Mouse (Mus musculus): ENCODE data around the gene Plekhh1. TPM values are rescaled to one million over a fixed set of nuclear protein-coding genes. Genes with fewer than 3 reads are reported as not detected.

Gene Plekhh1
- polyA plus RNA-seq, 1 experiment from 2014 or later, result 5.8 TPM

- ATAC-seq (ENCODE audit: insufficient read depth, low FRiP score), result no peak
- no peaks in the 10 kb centered on the region for H3K4me1 ChIP-seq (ENCODE audit: control insufficient read depth, insufficient read depth, low read length)
- H3K27me3 ChIP-seq (ENCODE audit: control insufficient read depth, insufficient read depth, low read length), result no peaks in the 10 kb centered on the region
- 88% methylated on average over 6 of the region's 6 CpGs for WGBS
- no peak overlapping the region for H3K9ac ChIP-seq (ENCODE audit: low read length)
- H3K4me3 ChIP-seq (replicated peaks; ENCODE audit: low read length), result no peak overlapping the region
- H3K36me3 ChIP-seq (ENCODE audit: control insufficient read depth, insufficient read depth, low read length), result peaks cover 13% of the 10 kb centered on the region
- no peak overlapping the region for H3K27ac ChIP-seq (ENCODE audit: low read length)
- no peaks in the 10 kb centered on the region for H3K9me3 ChIP-seq (replicated peaks; ENCODE audit: control insufficient read depth, low read length)
- no peak overlapping the region for H3K4me2 ChIP-seq (ENCODE audit: low read depth, low read length)
Observed at GRCm38 (mm10) chr12:79072576-79072975, 43.6 kb downstream of the Plekhh1 start.

- ATAC-seq (ENCODE audit: insufficient read depth, low FRiP score), result no peak
- no peak overlapping the region for H3K4me3 ChIP-seq (replicated peaks; ENCODE audit: low read length)
- H3K9ac ChIP-seq (ENCODE audit: low read length), result no peak overlapping the region
- H3K4me2 ChIP-seq (ENCODE audit: low read depth, low read length), result no peak overlapping the region
- WGBS, result 82% methylated on average over 6 of the region's 6 CpGs
- no peak overlapping the region for H3K27ac ChIP-seq (ENCODE audit: low read length)
- no peaks in the 10 kb centered on the region for H3K4me1 ChIP-seq (ENCODE audit: control insufficient read depth, insufficient read depth, low read length)
- H3K27me3 ChIP-seq (ENCODE audit: control insufficient read depth, insufficient read depth, low read length), result no peaks in the 10 kb centered on the region
- H3K36me3 ChIP-seq (ENCODE audit: control insufficient read depth, insufficient read depth, low read length), result peaks cover 13% of the 10 kb centered on the region
- no peaks in the 10 kb centered on the region for H3K9me3 ChIP-seq (replicated peaks; ENCODE audit: control insufficient read depth, low read length)
Observed at GRCm38 (mm10) chr12:79073362-79073761, 44.4 kb downstream of the Plekhh1 start.

GRCm38 (mm10) chr12:79089182-79089812, 60.3 kb downstream of the Plekhh1 start, which contains the start of gene Pigh:
Gene Pigh (minus strand): TSS chr12:79089651.
- Histone ChIP-seq H3K27me3 (ENCODE audit: control insufficient read depth, insufficient read depth, low read length) (no peaks in the 10 kb centered on the region), H3K4me2 (ENCODE audit: low read depth, low read length) (peak within 1 kb of the TSS; percentile 84), H3K4me3 (replicated peaks; ENCODE audit: low read length) (peak within 1 kb of the TSS; percentile 95), H3K9ac (ENCODE audit: low read length) (peak within 1 kb of the TSS; percentile 98), H3K9me3 (replicated peaks; ENCODE audit: control insufficient read depth, low read length) (no peaks in the 10 kb centered on the region), H3K36me3 (ENCODE audit: control insufficient read depth, insufficient read depth, low read length) (no peaks in the 10 kb centered on the region), H3K4me1 (ENCODE audit: control insufficient read depth, insufficient read depth, low read length) (peaks cover 4% of the 10 kb centered on the region; the same call in 1 of the 2 replicates), H3K27ac (ENCODE audit: low read length) (peak within 1 kb of the TSS; percentile 69)
- peak; percentile 95 for ATAC-seq (ENCODE audit: insufficient read depth, low FRiP score)
- WGBS, result under 1% methylated on average over 53 of the region's 53 CpGs

GRCm38 (mm10) chr12:79092569-79092968, 63.6 kb downstream of the Plekhh1 start:
- peaks cover 4% of the 10 kb centered on the region; the same call in 1 of the 2 replicates for H3K4me1 ChIP-seq (ENCODE audit: control insufficient read depth, insufficient read depth, low read length)
- 28% methylated on average over 4 of the region's 4 CpGs for WGBS
- H3K4me2 ChIP-seq (ENCODE audit: low read depth, low read length), result no peak overlapping the region
- no peaks in the 10 kb centered on the region for H3K9me3 ChIP-seq (replicated peaks; ENCODE audit: control insufficient read depth, low read length)
- no peak overlapping the region for H3K9ac ChIP-seq (ENCODE audit: low read length)
- no peaks in the 10 kb centered on the region for H3K27me3 ChIP-seq (ENCODE audit: control insufficient read depth, insufficient read depth, low read length)
- H3K4me3 ChIP-seq (replicated peaks; ENCODE audit: low read length), result no peak overlapping the region
- H3K27ac ChIP-seq (ENCODE audit: low read length), result peak overlapping the region; percentile 37
- no peak for ATAC-seq (ENCODE audit: insufficient read depth, low FRiP score)
- H3K36me3 ChIP-seq (ENCODE audit: control insufficient read depth, insufficient read depth, low read length), result no peaks in the 10 kb centered on the region

GRCm38 (mm10) chr12:79097106-79097752, 68.3 kb downstream of the Plekhh1 start:
- no peaks in the 10 kb centered on the region for H3K36me3 ChIP-seq (ENCODE audit: control insufficient read depth, insufficient read depth, low read length)
- H3K4me1 ChIP-seq (ENCODE audit: control insufficient read depth, insufficient read depth, low read length), result no peaks in the 10 kb centered on the region
- no peaks in the 10 kb centered on the region for H3K27me3 ChIP-seq (ENCODE audit: control insufficient read depth, insufficient read depth, low read length)
- H3K4me2 ChIP-seq (ENCODE audit: low read depth, low read length), result no peak overlapping the region
- WGBS, result 35% methylated on average over 3 of the region's 3 CpGs
- no peak for ATAC-seq (ENCODE audit: insufficient read depth, low FRiP score)
- no peak overlapping the region for H3K27ac ChIP-seq (ENCODE audit: low read length)
- no peak overlapping the region for H3K4me3 ChIP-seq (replicated peaks; ENCODE audit: low read length)
- H3K9ac ChIP-seq (ENCODE audit: low read length), result no peak overlapping the region
- H3K9me3 ChIP-seq (replicated peaks; ENCODE audit: control insufficient read depth, low read length), result no peaks in the 10 kb centered on the region

- ATAC-seq (ENCODE audit: insufficient read depth, low FRiP score), result peak; percentile 68; the same call in 1 of the 2 replicates
- Histone ChIP-seq H3K27ac (ENCODE audit: low read length) (no peak overlapping the region), H3K9me3 (replicated peaks; ENCODE audit: control insufficient read depth, low read length) (no peaks in the 10 kb centered on the region), H3K4me2 (ENCODE audit: low read depth, low read length) (no peak overlapping the region), H3K27me3 (ENCODE audit: control insufficient read depth, insufficient read depth, low read length) (no peaks in the 10 kb centered on the region), H3K36me3 (ENCODE audit: control insufficient read depth, insufficient read depth, low read length) (no peaks in the 10 kb centered on the region), H3K9ac (ENCODE audit: low read length) (no peak overlapping the region), H3K4me3 (replicated peaks; ENCODE audit: low read length) (no peak overlapping the region), H3K4me1 (ENCODE audit: control insufficient read depth, insufficient read depth, low read length) (no peaks in the 10 kb centered on the region)
- 68% methylated on average over 3 of the region's 3 CpGs for whole genome bisulfite sequencing
Observed at GRCm38 (mm10) chr12:79103773-79104172, 74.8 kb downstream of the Plekhh1 start.

GRCm38 (mm10) chr12:79104544-79104943, 75.6 kb downstream of the Plekhh1 start:
- Histone ChIP-seq H3K9ac (ENCODE audit: low read length) (no peak overlapping the region), H3K27ac (ENCODE audit: low read length) (no peak overlapping the region), H3K4me2 (ENCODE audit: low read depth, low read length) (no peak overlapping the region), H3K4me1 (ENCODE audit: control insufficient read depth, insufficient read depth, low read length) (no peaks in the 10 kb centered on the region), H3K36me3 (ENCODE audit: control insufficient read depth, insufficient read depth, low read length) (no peaks in the 10 kb centered on the region), H3K27me3 (ENCODE audit: control insufficient read depth, insufficient read depth, low read length) (no peaks in the 10 kb centered on the region), H3K9me3 (replicated peaks; ENCODE audit: control insufficient read depth, low read length) (no peaks in the 10 kb centered on the region), H3K4me3 (replicated peaks; ENCODE audit: low read length) (no peak overlapping the region)
- no peak for ATAC-seq (ENCODE audit: insufficient read depth, low FRiP score)
- 74% methylated on average over 2 of the region's 2 CpGs for WGBS

GRCm38 (mm10) chr12:79105312-79105711, 76.3 kb downstream of the Plekhh1 start:
- Histone ChIP-seq H3K4me3 (replicated peaks; ENCODE audit: low read length) (no peak overlapping the region), H3K27me3 (ENCODE audit: control insufficient read depth, insufficient read depth, low read length) (no peaks in the 10 kb centered on the region), H3K9ac (ENCODE audit: low read length) (no peak overlapping the region), H3K36me3 (ENCODE audit: control insufficient read depth, insufficient read depth, low read length) (no peaks in the 10 kb centered on the region), H3K4me2 (ENCODE audit: low read depth, low read length) (no peak overlapping the region), H3K4me1 (ENCODE audit: control insufficient read depth, insufficient read depth, low read length) (no peaks in the 10 kb centered on the region), H3K27ac (ENCODE audit: low read length) (no peak overlapping the region), H3K9me3 (replicated peaks; ENCODE audit: control insufficient read depth, low read length) (no peaks in the 10 kb centered on the region)
- no peak for ATAC-seq (ENCODE audit: insufficient read depth, low FRiP score)
- WGBS, result 60% methylated on average over 5 of the region's 5 CpGs

GRCm38 (mm10) chr12:79118991-79119390, 90.0 kb downstream of the Plekhh1 start:
- no peak for ATAC-seq (ENCODE audit: insufficient read depth, low FRiP score)
- Histone ChIP-seq H3K4me1 (ENCODE audit: control insufficient read depth, insufficient read depth, low read length) (no peaks in the 10 kb centered on the region), H3K4me2 (ENCODE audit: low read depth, low read length) (no peak overlapping the region), H3K9ac (ENCODE audit: low read length) (no peak overlapping the region), H3K9me3 (replicated peaks; ENCODE audit: control insufficient read depth, low read length) (no peaks in the 10 kb centered on the region), H3K36me3 (ENCODE audit: control insufficient read depth, insufficient read depth, low read length) (no peaks in the 10 kb centered on the region), H3K27me3 (ENCODE audit: control insufficient read depth, insufficient read depth, low read length) (no peaks in the 10 kb centered on the region), H3K27ac (ENCODE audit: low read length) (no peak overlapping the region), H3K4me3 (replicated peaks; ENCODE audit: low read length) (no peak overlapping the region)
- WGBS, result 81% methylated on average over 4 of the region's 4 CpGs
